Mouse (Mus musculus) testis, postnatal 14 days (tissue): ENCODE data around the gene Klrc1.
"Not testable (repeated sequence)": the region's sequence is repeated elsewhere in the genome, so short reads cannot be mapped to it uniquely, and the experiment has no call there.

Experiments
- DNase-seq: peaks from one replicate; pipeline ENCODE4 v3.0.0; 2021; ENCODE audit warnings: low spot score

Gene Klrc1

GRCm38 (mm10) chr6:129678873-129679272 is at the start of gene Klrc1:
TSS of gene Klrc1 (minus strand) at chr6:129678973.
- no peak for DNase-seq

- no peak for DNase-seq
Observed at GRCm38 (mm10) chr6:129727237-129727636, 48.5 kb upstream of the Klrc1 start.

GRCm38 (mm10) chr6:129721390-129721789 is 42.6 kb upstream of the Klrc1 start:
- no peak for DNase-seq

- DNase-seq: no peak
Observed at GRCm38 (mm10) chr6:129720487-129720886, 41.7 kb upstream of the Klrc1 start.

- no peak for DNase-seq
Observed at GRCm38 (mm10) chr6:129717032-129717431, 38.3 kb upstream of the Klrc1 start, which contains the start of gene Klri1. TSS of gene Klri1 (minus strand) at chr6:129717132.

GRCm38 (mm10) chr6:129713566-129713965 is 34.8 kb upstream of the Klrc1 start:
- DNase-seq: no peak

GRCm38 (mm10) chr6:129691436-129691835 is 12.7 kb upstream of the Klrc1 start:
- DNase-seq: not testable (repeated sequence)

- no peak for DNase-seq
Observed at GRCm38 (mm10) chr6:129680379-129680778, 1.6 kb upstream of the Klrc1 start.

GRCm38 (mm10) chr6:129661301-129661700 is 17.5 kb downstream of the Klrc1 start:
- DNase-seq: not testable (repeated sequence)

- not testable (repeated sequence) for DNase-seq
Observed at GRCm38 (mm10) chr6:129660589-129660988, 18.2 kb downstream of the Klrc1 start, which contains the start of gene Klrc2. TSS of gene Klrc2 (minus strand) at chr6:129660689.

- DNase-seq: not testable (repeated sequence)
Observed at GRCm38 (mm10) chr6:129644054-129644453, 34.7 kb downstream of the Klrc1 start.

- DNase-seq: not testable (repeated sequence)
Observed at GRCm38 (mm10) chr6:129643237-129643636, 35.5 kb downstream of the Klrc1 start, which contains the start of gene Klrc3. TSS of gene Klrc3 (minus strand) at chr6:129643337.

GRCm38 (mm10) chr6:129631046-129631445 is 47.7 kb downstream of the Klrc1 start:
- DNase-seq: not testable (repeated sequence)

- DNase-seq: no peak
Observed at GRCm38 (mm10) chr6:129623735-129624134, 55.0 kb downstream of the Klrc1 start, which contains the start of gene Klrk1. TSS of gene Klrk1 (minus strand) at chr6:129623864.
